Mouse (Mus musculus) cortical plate, adult 2 months (tissue): Measurements from ENCODE around the gene Pglyrp2.

Experiments used
- CTCF ChIP-seq: fragments of 200-500 bp; IDR thresholded peaks from 2 replicates; pipeline ENCODE4 v1.5.1; 2011; ENCODE audit warnings: mild to moderate bottlenecking, control low read depth, low read length; ENCODE audit not compliant: insufficient read depth; ENCODE audit errors: extremely low read depth
- POLR2A ChIP-seq: fragments of 200-500 bp; IDR thresholded peaks from 2 replicates; pipeline ENCODE4 v1.6.1; 2011; ENCODE audit warnings: mild to moderate bottlenecking, low read length, control low read depth; ENCODE audit not compliant: insufficient read depth; ENCODE audit errors: extremely low read depth

GRCm38 (mm10) chr17:32437106-32437505 is 13.1 kb upstream of the Pglyrp2 start:
- TF ChIP-seq CTCF (no peak), POLR2A (no peak)
